Mouse (Mus musculus) neural tube, embryonic 15.5 days (tissue): Measurements from ENCODE around the gene Gm20388. TPM values are rescaled to one million over a fixed set of nuclear protein-coding genes. Genes with fewer than 3 reads are reported as not detected.

ENCODE experiments used
- ATAC-seq: fragments of 200-750 bp; cut with Nextera tagmentation; 2 replicates; pipeline ENCODE4 v1.8.0; 2017; ENCODE audit warnings: mild to moderate bottlenecking, moderate TSS enrichment, moderate library complexity; ENCODE audit not compliant: low FRiP score
- H3K27ac ChIP-seq: fragments of 300-500 bp; sonication (generic); replicated peaks from 2 replicates; pipeline ENCODE4 v1.5.1; 2015; ENCODE audit warnings: mild to moderate bottlenecking, inconsistent platforms
- H3K27me3 ChIP-seq: fragments of 300-500 bp; sonication (generic); replicated peaks from 2 replicates; pipeline ENCODE4 v1.6.1; 2015; ENCODE audit warnings: inconsistent platforms
- H3K36me3 ChIP-seq: fragments of 300-500 bp; sonication (generic); 2 replicates; pipeline ENCODE4 v1.6.1; 2015; ENCODE audit warnings: inconsistent platforms
- H3K4me1 ChIP-seq: fragments of 300-500 bp; sonication (generic); 2 replicates; pipeline ENCODE4 v1.6.1; 2015; ENCODE audit warnings: inconsistent platforms
- H3K4me2 ChIP-seq: fragments of 300-500 bp; sonication (generic); 2 replicates; pipeline ENCODE4 v1.6.1; 2015; ENCODE audit warnings: inconsistent platforms, mild to moderate bottlenecking, moderate library complexity
- H3K4me3 ChIP-seq: fragments of 300-500 bp; sonication (generic); replicated peaks from 2 replicates; pipeline ENCODE4 v1.5.1; 2015; ENCODE audit warnings: mild to moderate bottlenecking, inconsistent platforms
- H3K9ac ChIP-seq: fragments of 300-500 bp; sonication (generic); replicated peaks from 2 replicates; pipeline ENCODE4 v1.6.1; 2015; ENCODE audit warnings: mild to moderate bottlenecking, inconsistent platforms
- H3K9me3 ChIP-seq: fragments of 300-500 bp; sonication (generic); replicated peaks from 2 replicates; pipeline ENCODE4 v1.6.1; 2016; ENCODE audit warnings: inconsistent platforms
- WGBS: fragments of 180-500 bp; shearing (Covaris S2); methylation state at CpG from one replicate; pipeline ENCODE4 v1.1.7; 2015; ENCODE audit warnings: mixed read lengths; 5-methylcytosine and 5-hydroxymethylcytosine counted together
- polyA plus RNA-seq: library from polyadenylated mRNA; unstranded; fragments of >200 nt; fragmentation: Nextera tagmentation; extraction: Ambion mirVana; gene quantifications from 2 replicates; pipeline ENCODE4 v1.2.1, GENCODE M21; 2015

Gm20388 gene
- polyA plus RNA-seq, 1 experiment from 2014 or later, result not detected

DNA sequence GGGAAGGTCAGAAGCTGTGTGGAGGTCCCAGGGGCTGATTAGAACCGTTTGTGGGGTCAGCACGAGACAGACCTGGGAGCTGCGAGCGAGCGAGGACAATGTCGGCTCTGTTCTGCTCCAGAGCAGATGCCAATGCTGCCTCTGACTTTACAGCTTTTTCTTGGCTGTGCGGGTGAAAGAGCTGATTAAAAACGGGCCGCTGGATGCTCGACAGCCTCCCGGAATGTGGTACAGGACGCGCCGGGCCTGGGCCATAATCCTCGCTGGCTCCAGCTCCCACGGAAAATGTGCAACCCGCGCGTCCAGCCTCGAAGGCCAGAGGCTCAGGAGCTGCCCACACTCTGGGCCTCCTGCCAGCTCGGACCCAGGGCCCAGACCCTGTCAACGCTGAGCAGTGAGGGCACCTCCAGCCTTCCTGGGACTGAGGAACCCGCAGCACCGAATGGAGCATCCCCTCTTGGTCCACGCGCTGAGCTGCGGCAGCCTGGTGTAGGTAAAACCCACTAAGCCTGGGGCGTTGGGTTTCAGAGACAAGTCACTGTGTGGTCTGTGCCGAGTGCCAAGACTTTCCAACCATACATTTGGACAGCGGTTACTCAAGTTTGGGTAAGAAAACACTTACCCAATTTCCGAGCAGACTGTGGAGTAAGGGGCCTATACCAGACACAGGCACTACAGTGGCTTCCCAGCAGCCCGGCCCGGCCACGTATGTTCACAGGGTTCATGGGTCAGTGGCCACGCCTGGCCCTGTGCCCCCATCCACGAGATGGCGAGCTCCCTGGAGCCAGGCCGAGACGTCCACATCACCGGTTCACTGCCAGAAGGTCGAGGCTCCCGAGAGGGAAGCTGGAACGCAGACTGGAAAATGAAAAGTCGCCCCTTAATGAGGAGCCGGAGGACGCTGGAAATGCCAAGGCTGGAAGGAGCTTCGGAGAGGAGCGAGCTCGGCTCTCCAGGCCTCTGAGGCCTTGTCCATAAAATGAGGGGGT is 1557.7 kb downstream of the Gm20388 start:
- no peaks in the 10 kb centered on the region for H3K4me1 ChIP-seq
- no peak overlapping the region for H3K9ac ChIP-seq
- no peaks in the 10 kb centered on the region for H3K27me3 ChIP-seq
- no peaks in the 10 kb centered on the region for H3K36me3 ChIP-seq
- H3K4me3 ChIP-seq, result no peak overlapping the region
- 74% methylated on average over 49 of the region's 49 CpGs for WGBS
- ATAC-seq, result no peak
- no peaks in the 10 kb centered on the region for H3K9me3 ChIP-seq
- peak overlapping the region; percentile 37 for H3K27ac ChIP-seq
- H3K4me2 ChIP-seq, result no peak overlapping the region

DNA sequence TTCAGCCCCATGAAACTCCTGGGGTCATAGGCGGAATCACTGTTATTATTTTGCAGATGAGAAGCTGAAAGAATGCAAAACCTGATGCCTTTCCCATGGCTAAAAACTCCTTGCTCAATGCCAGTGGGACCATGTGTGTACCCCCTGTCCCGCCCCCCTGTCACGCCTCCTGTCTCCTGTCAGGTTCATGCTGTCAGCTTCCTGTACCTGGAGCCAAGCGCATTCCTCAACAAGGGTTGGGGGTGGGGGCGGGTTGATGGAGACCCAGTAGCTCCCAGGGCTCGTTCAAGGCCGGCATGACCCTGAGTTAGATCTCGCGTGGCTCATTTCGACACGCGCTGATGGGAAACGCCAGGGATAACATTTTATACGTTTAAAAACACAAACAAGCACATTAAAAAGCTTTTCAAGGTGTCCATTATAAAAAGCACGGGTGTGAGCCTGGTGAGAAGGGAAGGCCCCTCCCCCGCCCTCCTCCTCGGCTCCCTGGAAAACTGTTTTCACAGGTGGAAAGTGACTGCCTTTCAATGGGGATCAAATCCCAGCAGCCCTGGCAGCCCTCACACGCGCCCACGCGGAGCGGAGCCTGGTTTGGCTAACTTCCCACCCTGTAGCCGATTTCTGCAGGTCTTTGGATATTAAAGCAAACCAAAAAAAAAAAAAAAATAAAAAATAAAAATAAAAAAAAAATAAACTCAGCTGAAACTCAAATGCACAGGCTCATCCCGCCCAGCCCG is 1563.7 kb downstream of the Gm20388 start:
- H3K27ac ChIP-seq, result no peak overlapping the region
- H3K4me2 ChIP-seq, result peak overlapping the region; percentile 34
- H3K4me3 ChIP-seq, result 0 out of 2 replicates have a peak overlapping the region, but pooled peaks have one; percentile 8
- ATAC-seq, result no peak
- H3K9me3 ChIP-seq, result no peaks in the 10 kb centered on the region
- peaks cover 9% of the 10 kb centered on the region; the same call in 1 of the 2 replicates for H3K27me3 ChIP-seq
- 11% methylated on average over 25 of the region's 25 CpGs for WGBS
- H3K36me3 ChIP-seq, result no peaks in the 10 kb centered on the region
- H3K4me1 ChIP-seq, result peaks cover 13% of the 10 kb centered on the region
- H3K9ac ChIP-seq, result no peak overlapping the region

DNA sequence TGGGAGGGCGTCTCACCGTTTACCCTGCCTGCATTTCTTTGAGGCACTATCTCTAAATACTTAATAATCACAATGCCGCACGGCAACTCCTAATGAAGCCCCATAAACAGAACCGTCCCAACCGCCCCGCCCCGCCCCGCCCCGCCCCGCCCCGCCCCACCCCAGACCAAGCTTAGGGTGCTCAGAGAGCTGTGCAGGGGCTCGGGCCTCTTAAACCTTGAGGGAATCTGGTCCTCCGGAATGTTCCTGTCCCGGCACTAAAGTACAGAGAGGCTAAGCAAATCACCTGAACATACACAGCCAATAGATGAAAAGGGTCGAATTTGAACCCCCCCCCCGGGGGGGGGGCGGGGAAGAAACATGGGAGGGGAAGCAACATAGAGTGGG is 1564.2 kb downstream of the Gm20388 start:
- Histone ChIP-seq H3K27me3 (peaks cover 13% of the 10 kb centered on the region; the same call in 1 of the 2 replicates), H3K9me3 (no peaks in the 10 kb centered on the region), H3K36me3 (no peaks in the 10 kb centered on the region), H3K27ac (no peak overlapping the region), H3K4me3 (no peak overlapping the region), H3K4me1 (peaks cover 14% of the 10 kb centered on the region), H3K9ac (no peak overlapping the region), H3K4me2 (peak overlapping the region; percentile 34)
- ATAC-seq, result no peak
- WGBS, result 2% methylated on average over 17 of the region's 18 CpGs

DNA sequence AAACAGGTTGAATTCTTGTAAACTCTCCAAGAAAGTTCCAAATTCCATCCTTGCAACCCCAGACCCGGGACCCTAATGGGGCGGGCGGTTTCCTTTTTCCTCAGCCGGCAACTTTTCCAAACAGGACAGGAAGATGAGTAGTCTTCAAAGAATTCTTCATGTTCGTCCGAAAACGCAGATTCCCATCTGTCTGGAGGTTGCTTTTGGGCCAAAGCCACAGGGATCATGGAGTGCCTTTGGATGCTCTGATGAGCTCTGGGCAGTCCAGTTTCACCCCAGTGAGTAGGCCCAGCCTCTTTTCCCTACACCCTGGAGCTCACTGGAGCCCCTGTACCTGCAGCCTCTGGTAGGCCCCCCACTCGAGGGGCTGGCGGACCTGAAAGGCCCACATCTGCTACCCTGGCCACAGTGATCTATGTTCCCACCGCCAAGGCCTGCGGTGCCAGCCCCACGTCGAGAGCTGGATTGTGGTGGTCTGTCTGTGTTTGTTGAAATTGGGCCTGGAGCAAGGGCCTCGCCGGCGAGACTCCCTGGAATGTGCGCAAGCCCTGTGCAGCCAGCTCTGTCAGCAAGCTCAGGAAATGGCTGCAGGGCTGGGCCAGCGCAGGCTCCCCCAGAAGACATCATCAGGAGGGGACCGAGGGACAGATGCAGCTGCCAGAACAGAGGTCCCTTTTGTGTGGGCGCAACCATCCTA is 1567.4 kb downstream of the Gm20388 start:
- no peaks in the 10 kb centered on the region for H3K36me3 ChIP-seq
- H3K27me3 ChIP-seq, result peaks cover 20% of the 10 kb centered on the region; the same call in 1 of the 2 replicates
- H3K9me3 ChIP-seq, result no peaks in the 10 kb centered on the region
- WGBS, result 71% methylated on average over 20 of the region's 20 CpGs
- H3K4me3 ChIP-seq, result no peak overlapping the region
- H3K27ac ChIP-seq, result peak overlapping the region; percentile 30; the same call in 1 of the 2 replicates
- no peak overlapping the region for H3K4me2 ChIP-seq
- H3K9ac ChIP-seq, result no peak overlapping the region
- peaks cover 26% of the 10 kb centered on the region for H3K4me1 ChIP-seq
- ATAC-seq, result no peak

DNA sequence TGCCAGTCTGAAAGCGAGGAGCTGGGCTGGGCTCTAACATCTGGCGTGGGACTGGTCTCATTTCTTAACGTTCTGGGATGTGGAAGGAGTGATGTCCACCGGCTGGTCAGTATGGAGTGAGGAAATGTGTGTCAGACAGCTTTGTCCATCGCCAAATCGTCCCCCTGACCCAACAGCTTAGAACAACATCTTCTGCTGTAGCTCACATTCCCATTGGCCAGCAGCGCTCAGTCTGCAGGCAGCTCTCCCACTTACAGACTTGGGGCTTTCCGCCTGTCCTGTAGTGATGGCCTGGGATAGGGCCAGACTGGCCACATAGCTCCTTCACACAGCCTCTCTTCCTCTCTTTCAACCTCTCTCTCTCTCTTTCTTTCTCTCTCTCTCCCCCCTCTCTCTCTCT is 1568.5 kb downstream of the Gm20388 start:
- Histone ChIP-seq H3K9me3 (no peaks in the 10 kb centered on the region), H3K4me1 (peaks cover 25% of the 10 kb centered on the region), H3K4me3 (no peak overlapping the region), H3K27me3 (peaks cover 20% of the 10 kb centered on the region; the same call in 1 of the 2 replicates), H3K27ac (no peak overlapping the region), H3K36me3 (no peaks in the 10 kb centered on the region), H3K4me2 (no peak overlapping the region), H3K9ac (no peak overlapping the region)
- WGBS, result 92% methylated on average over 8 of the region's 8 CpGs
- no peak for ATAC-seq

DNA sequence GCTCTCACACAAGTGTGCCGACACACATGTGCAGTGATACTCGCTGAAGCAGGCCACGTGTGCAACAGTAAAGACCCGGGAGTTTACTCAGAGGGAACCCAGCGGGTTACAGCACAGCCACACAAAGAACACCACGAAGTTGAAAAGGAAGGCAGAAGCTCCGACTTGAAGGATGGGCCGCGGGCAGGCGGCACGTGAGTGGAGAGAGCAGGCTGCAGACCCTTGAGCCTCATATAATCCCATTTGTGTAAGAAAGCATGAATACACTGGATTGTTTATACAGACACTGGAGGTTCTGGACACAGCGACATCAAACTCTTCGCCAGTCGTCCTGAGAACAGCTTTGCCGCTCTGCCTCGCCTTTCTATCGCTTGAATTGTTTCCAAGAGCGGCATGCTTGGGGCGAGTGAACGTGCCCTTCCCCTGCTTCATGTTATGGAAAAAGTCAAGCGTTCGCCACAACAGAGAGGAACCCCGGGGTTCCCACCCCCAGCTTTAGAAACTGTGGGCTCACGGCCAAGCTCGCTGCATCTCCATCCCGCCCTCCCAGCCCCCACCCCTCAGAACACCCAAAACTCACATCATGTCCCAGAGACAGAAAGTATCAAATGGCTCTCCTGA is 1569.9 kb downstream of the Gm20388 start:
- peak overlapping the region; percentile 22 for H3K4me2 ChIP-seq

DNA sequence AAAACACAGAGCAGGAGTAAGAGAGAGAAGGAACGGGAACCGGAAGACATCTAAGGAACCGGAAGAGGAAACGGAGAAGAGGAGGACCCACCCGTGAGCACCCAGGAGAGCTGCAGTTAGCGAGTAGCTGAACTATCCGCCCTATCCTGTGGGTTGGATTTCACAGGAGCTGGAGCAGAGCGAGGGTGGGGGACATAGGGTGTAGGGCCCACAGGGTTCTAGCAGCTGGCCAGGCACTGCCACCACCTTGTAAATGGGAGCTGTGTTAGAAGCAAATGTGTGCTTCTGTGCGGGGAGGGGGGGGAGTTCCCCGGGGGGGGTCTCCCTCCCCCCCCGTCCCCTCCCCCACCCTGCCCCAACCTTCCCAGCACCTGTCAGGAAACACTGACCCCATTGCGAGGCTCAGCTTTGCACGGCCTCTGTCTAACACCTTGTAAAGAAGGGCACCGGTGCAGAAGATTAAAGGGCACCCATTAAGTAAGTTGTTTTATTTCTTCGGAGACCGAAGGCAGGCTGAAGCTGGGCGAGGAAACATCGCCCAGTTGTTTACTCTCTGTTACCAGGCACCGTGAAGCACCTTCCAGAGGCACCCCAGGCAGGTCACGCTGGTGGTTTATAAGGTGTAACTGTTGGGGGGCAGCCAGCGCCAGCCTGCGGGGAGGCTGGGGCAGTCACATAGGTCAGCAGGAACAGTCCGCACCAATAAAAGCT is 1573.6 kb downstream of the Gm20388 start:
- H3K4me1 ChIP-seq, result peaks cover 13% of the 10 kb centered on the region
- WGBS, result 57% methylated on average over 22 of the region's 23 CpGs

More for the DNA sequence above, 1569.9 kb downstream of the Gm20388 start:
- ATAC-seq, result no peak
- H3K4me1 ChIP-seq, result peaks cover 15% of the 10 kb centered on the region
- no peak overlapping the region for H3K4me3 ChIP-seq
- H3K27me3 ChIP-seq, result peaks cover 19% of the 10 kb centered on the region; the same call in 1 of the 2 replicates
- H3K9ac ChIP-seq, result no peak overlapping the region
- no peaks in the 10 kb centered on the region for H3K36me3 ChIP-seq
- H3K27ac ChIP-seq, result no peak overlapping the region
- 29% methylated on average over 26 of the region's 26 CpGs for WGBS
- H3K9me3 ChIP-seq, result no peaks in the 10 kb centered on the region

DNA sequence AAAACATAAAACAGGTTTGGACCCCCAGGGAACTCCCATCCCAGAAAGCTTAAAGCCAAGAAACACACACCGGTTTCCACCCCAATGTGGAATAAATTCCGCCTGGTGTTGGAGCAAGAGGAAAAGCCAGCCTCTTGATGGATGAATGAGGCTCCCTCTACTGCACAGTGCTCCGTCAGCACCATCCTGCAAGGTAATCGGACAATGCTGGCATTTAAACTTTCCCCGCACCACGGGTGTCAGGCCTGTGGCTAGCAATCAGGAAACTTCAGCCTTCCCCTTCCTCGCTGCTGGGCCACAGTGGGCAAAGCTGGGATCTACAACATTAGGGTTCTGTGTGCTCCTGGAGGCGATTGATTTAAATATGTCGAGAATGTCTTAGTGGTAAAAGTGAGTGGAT is 1581.0 kb downstream of the Gm20388 start:
- Histone ChIP-seq H3K36me3 (no peaks in the 10 kb centered on the region), H3K9me3 (no peaks in the 10 kb centered on the region), H3K4me1 (no peaks in the 10 kb centered on the region), H3K9ac (no peak overlapping the region), H3K27me3 (no peaks in the 10 kb centered on the region), H3K4me3 (no peak overlapping the region), H3K4me2 (no peak overlapping the region), H3K27ac (no peak overlapping the region)
- WGBS, result 55% methylated on average over 9 of the region's 9 CpGs
- no peak for ATAC-seq

More for the DNA sequence above, 1573.6 kb downstream of the Gm20388 start:
- no peak overlapping the region for H3K27ac ChIP-seq
- H3K4me3 ChIP-seq, result no peak overlapping the region
- no peak overlapping the region for H3K4me2 ChIP-seq
- no peak overlapping the region for H3K9ac ChIP-seq
- no peaks in the 10 kb centered on the region for H3K36me3 ChIP-seq
- no peaks in the 10 kb centered on the region for H3K9me3 ChIP-seq
- H3K27me3 ChIP-seq, result 0 out of 2 replicates have a peak, but pooled peaks cover 14% of the 10 kb centered on the region
- ATAC-seq, result no peak

DNA sequence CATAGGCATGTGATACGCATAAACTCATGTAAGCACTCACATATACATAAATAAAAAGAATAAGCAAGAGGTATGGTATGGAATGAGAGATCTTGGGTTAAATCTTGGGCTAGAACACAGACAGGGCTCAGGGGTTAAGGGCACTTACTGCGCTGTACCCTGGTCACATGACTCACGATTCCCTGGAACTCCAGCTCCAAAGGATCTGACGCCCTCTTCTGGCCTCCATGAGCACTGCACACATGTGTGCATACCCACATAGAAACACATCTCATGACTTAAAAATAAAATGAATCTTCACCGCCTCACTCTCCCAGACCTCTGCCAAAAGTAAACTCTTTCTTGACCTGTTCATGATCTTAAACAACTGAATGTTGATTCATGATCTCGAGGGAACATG is 1587.0 kb downstream of the Gm20388 start:
- no peaks in the 10 kb centered on the region for H3K4me1 ChIP-seq
- 85% methylated on average over 6 of the region's 6 CpGs for WGBS
- no peaks in the 10 kb centered on the region for H3K36me3 ChIP-seq
- no peak overlapping the region for H3K4me2 ChIP-seq
- ATAC-seq, result no peak
- H3K27ac ChIP-seq, result no peak overlapping the region
- no peaks in the 10 kb centered on the region; the same call in 1 of the 2 replicates for H3K27me3 ChIP-seq
- no peak overlapping the region for H3K9ac ChIP-seq
- H3K9me3 ChIP-seq, result no peaks in the 10 kb centered on the region
- H3K4me3 ChIP-seq, result no peak overlapping the region

DNA sequence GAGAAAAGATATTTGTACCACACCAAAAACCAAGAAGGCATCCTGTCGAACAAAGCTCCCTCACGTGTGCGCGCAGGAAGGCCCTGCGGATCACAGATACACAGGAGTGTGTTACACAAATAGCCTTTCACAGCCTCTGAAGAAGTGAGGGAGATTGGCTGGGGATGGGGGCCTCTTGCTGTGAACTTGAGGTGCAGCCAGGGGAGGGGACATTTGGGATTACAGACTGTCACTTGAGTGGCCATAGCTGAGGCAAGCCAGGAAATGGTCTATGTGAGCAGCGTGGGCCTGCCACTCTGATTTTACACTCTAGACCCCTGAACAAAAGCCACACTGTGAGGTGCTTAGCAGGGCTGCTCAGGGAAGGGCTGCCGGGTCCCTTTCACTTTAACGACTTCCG is 1601.1 kb downstream of the Gm20388 start:
- Histone ChIP-seq H3K36me3 (no peaks in the 10 kb centered on the region), H3K9ac (no peak overlapping the region), H3K4me1 (no peaks in the 10 kb centered on the region), H3K4me2 (no peak overlapping the region), H3K27me3 (peaks cover 38% of the 10 kb centered on the region), H3K9me3 (no peaks in the 10 kb centered on the region), H3K27ac (no peak overlapping the region), H3K4me3 (no peak overlapping the region)
- WGBS, result 60% methylated on average over 9 of the region's 9 CpGs
- ATAC-seq, result no peak
